Mouse (Mus musculus): Measurements from ENCODE around the gene Twsg1. TPM values are rescaled to one million over a fixed set of nuclear protein-coding genes. Genes with fewer than 3 reads are reported as not detected.

Twsg1 gene
- polyA plus RNA-seq, 1 experiment = 75.3 TPM

DNA sequence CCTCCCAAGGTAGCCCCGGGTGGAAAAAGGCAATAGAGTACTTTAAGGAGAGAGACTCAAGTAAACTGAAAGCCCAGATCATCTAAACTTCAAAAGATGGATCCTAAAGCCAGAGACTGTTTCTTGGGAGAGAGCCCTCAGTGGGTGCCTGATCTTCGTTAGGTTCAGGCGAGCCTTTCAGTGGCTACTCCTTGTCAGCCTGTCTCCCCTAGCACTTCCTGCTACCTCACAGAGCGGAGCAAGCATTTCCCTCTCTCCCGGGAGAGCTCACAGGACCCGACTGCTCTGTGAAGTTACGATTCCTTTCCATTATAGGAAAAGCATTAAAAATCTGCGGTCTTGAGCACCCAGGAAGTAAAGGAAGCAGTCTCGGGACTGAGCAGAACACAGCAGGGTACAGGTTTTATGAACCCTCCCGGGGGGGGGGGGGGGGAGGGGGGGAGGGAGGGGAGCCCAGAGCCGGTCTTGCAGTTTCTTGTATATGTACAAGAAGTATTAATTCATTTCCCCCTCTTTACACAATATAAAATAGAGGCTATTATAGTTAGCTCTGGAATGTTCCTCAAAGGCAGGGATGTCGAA is 44.6 kb downstream of the Twsg1 start:
- H3K36me3 ChIP-seq (ENCODE audit: control insufficient read depth, insufficient read depth, low read length, poor library complexity, severe bottlenecking) = no peaks in the 10 kb centered on the region
- no peaks in the 10 kb centered on the region for H3K4me1 ChIP-seq (ENCODE audit: control insufficient read depth, insufficient read depth, low read length)
- H3K27ac ChIP-seq (ENCODE audit: insufficient read depth, low read length) = no peak overlapping the region
- H3K9ac ChIP-seq (ENCODE audit: low read depth, poor library complexity, severe bottlenecking) = peak overlapping the region; percentile 18; the same call in 1 of the 2 replicates
- H3K27me3 ChIP-seq (ENCODE audit: control insufficient read depth, insufficient read depth, low read length, poor library complexity, severe bottlenecking) = no peaks in the 10 kb centered on the region
- peaks cover 5% of the 10 kb centered on the region; the same call in 1 of the 2 replicates for H3K9me3 ChIP-seq (replicated peaks; ENCODE audit: control insufficient read depth, insufficient read depth, low read length, poor library complexity, severe bottlenecking)
- TF ChIP-seq CTCF (IDR thresholded peaks at IDR 0.05; ENCODE audit: low read depth, low read length) (no peak), POLR2A (IDR thresholded peaks at IDR 0.05; ENCODE audit: insufficient read depth, low read length) (no peak)
- H3K4me3 ChIP-seq (ENCODE audit: low read depth, low read length) = no peak overlapping the region

DNA sequence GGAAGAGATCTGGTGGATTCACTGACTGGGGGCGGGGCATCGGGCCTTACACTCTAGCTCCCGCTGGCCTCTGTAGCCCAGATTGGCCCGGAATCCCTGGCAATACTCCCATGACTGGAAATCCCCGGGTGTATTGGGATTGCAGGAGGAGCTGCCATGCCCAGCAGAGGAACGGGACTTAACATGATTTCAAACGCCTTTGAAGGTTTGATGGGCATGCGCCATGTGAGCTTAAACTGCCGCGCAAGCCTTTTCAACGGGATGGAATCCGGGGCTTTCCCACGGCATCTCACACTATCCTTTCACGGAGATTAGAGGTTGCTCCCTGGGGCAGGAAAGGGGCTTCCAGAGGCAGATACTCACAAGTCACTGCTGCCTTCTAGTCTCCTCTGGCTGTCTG is 45.8 kb downstream of the Twsg1 start:
- H3K27me3 ChIP-seq (ENCODE audit: control insufficient read depth, insufficient read depth, low read length, poor library complexity, severe bottlenecking) = no peaks in the 10 kb centered on the region
- H3K36me3 ChIP-seq (ENCODE audit: control insufficient read depth, insufficient read depth, low read length, poor library complexity, severe bottlenecking) = no peaks in the 10 kb centered on the region
- H3K4me1 ChIP-seq (ENCODE audit: control insufficient read depth, insufficient read depth, low read length) = no peaks in the 10 kb centered on the region
- TF ChIP-seq POLR2A (IDR thresholded peaks at IDR 0.05; ENCODE audit: insufficient read depth, low read length) (no peak), EP300 (IDR thresholded peaks at IDR 0.05; ENCODE audit: insufficient read depth, low read depth, low read length) (no peak), CTCF (IDR thresholded peaks at IDR 0.05; ENCODE audit: low read depth, low read length) (no peak)
- peaks cover 5% of the 10 kb centered on the region; the same call in 1 of the 2 replicates for H3K9me3 ChIP-seq (replicated peaks; ENCODE audit: control insufficient read depth, insufficient read depth, low read length, poor library complexity, severe bottlenecking)
- 0 out of 2 replicates have a peak overlapping the region, but pooled peaks have one; percentile 3 for H3K9ac ChIP-seq (ENCODE audit: low read depth, poor library complexity, severe bottlenecking)
- H3K27ac ChIP-seq (ENCODE audit: insufficient read depth, low read length) = no peak overlapping the region
- peak overlapping the region; percentile 38 for H3K4me3 ChIP-seq (ENCODE audit: low read depth, low read length)

DNA sequence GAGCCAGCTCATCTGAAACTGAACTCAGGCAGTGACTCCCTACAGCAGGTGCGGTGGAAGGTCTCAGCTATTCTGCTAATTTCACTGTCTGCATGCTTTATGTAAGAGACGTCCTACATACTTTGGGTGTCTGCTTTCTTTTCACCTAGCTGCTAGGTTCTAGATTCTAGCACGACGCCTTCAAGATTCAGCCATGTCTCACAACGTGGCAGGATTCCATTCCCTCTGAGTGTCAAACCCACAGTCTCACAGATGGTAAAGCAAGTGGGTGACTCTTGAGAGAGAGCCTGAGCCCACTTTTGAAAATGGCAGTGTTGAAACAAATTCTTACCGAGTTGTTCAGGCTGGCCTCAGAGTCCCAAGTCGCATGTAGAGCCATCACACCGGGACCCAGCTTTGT is 47.2 kb downstream of the Twsg1 start:
- Histone ChIP-seq H3K9me3 (replicated peaks; ENCODE audit: control insufficient read depth, insufficient read depth, low read length, poor library complexity, severe bottlenecking) (peaks cover 5% of the 10 kb centered on the region; the same call in 1 of the 2 replicates), H3K27ac (ENCODE audit: insufficient read depth, low read length) (no peak overlapping the region), H3K27me3 (ENCODE audit: control insufficient read depth, insufficient read depth, low read length, poor library complexity, severe bottlenecking) (no peaks in the 10 kb centered on the region), H3K36me3 (ENCODE audit: control insufficient read depth, insufficient read depth, low read length, poor library complexity, severe bottlenecking) (no peaks in the 10 kb centered on the region), H3K4me3 (ENCODE audit: low read depth, low read length) (no peak overlapping the region), H3K9ac (ENCODE audit: low read depth, poor library complexity, severe bottlenecking) (no peak overlapping the region), H3K4me1 (ENCODE audit: control insufficient read depth, insufficient read depth, low read length) (peaks cover 1% of the 10 kb centered on the region)
- TF ChIP-seq POLR2A (IDR thresholded peaks at IDR 0.05; ENCODE audit: insufficient read depth, low read length) (no peak), CTCF (IDR thresholded peaks at IDR 0.05; ENCODE audit: low read depth, low read length) (no peak), EP300 (IDR thresholded peaks at IDR 0.05; ENCODE audit: insufficient read depth, low read depth, low read length) (no peak)

DNA sequence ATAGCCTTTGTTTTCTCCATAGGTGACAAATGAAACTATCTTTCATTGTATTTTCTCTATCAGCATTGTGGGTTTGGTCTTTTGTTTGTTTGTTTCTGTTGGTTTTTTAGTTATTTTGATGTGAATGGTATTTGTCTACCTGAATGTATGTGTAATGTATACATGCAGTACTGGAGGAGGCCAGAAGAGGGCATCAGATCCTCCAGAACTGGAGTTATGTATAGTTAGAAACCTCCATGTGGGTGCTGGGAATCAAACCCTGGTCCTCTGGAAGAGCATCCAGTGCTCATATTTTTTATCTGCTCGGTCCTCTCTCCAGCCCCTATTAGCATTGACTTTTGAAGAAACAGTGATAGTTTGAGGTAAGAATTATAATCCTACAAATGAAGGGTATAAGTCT is 48.0 kb downstream of the Twsg1 start:
- Histone ChIP-seq H3K4me3 (ENCODE audit: low read depth, low read length) (no peak overlapping the region), H3K27me3 (ENCODE audit: control insufficient read depth, insufficient read depth, low read length, poor library complexity, severe bottlenecking) (no peaks in the 10 kb centered on the region), H3K27ac (ENCODE audit: insufficient read depth, low read length) (no peak overlapping the region), H3K36me3 (ENCODE audit: control insufficient read depth, insufficient read depth, low read length, poor library complexity, severe bottlenecking) (no peaks in the 10 kb centered on the region), H3K9ac (ENCODE audit: low read depth, poor library complexity, severe bottlenecking) (no peak overlapping the region), H3K4me1 (ENCODE audit: control insufficient read depth, insufficient read depth, low read length) (peaks cover 3% of the 10 kb centered on the region), H3K9me3 (replicated peaks; ENCODE audit: control insufficient read depth, insufficient read depth, low read length, poor library complexity, severe bottlenecking) (peaks cover 5% of the 10 kb centered on the region; the same call in 1 of the 2 replicates)
- TF ChIP-seq CTCF (IDR thresholded peaks at IDR 0.05; ENCODE audit: low read depth, low read length) = no peak
- no peak for TF ChIP-seq EP300 (IDR thresholded peaks at IDR 0.05; ENCODE audit: insufficient read depth, low read depth, low read length)
- TF ChIP-seq POLR2A (IDR thresholded peaks at IDR 0.05; ENCODE audit: insufficient read depth, low read length) = no peak

DNA sequence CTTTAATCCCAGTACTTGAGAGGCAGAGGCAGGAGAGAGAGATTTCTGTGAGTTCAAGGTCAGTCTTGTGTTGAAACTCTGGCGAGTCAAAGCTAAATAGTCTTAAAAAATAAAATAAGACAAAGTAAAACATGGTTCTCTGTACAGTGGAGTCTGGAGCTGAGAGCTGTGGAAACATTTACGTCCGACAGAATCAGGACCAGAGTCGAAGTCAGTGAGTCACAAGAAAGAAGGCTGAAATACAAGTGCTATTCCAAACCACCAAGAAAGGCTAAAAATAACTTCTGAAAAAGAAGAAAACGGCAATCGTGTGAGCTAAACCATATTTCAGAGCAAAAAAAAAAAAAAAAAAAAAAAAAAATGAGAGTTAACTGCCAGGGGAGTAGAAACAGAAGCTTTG is 48.7 kb downstream of the Twsg1 start:
- no peaks in the 10 kb centered on the region for H3K27me3 ChIP-seq (ENCODE audit: control insufficient read depth, insufficient read depth, low read length, poor library complexity, severe bottlenecking)
- H3K4me3 ChIP-seq (ENCODE audit: low read depth, low read length) = no peak overlapping the region
- H3K36me3 ChIP-seq (ENCODE audit: control insufficient read depth, insufficient read depth, low read length, poor library complexity, severe bottlenecking) = no peaks in the 10 kb centered on the region
- H3K9me3 ChIP-seq (replicated peaks; ENCODE audit: control insufficient read depth, insufficient read depth, low read length, poor library complexity, severe bottlenecking) = peaks cover 5% of the 10 kb centered on the region; the same call in 1 of the 2 replicates
- TF ChIP-seq EP300 (IDR thresholded peaks at IDR 0.05; ENCODE audit: insufficient read depth, low read depth, low read length) (no peak), CTCF (IDR thresholded peaks at IDR 0.05; ENCODE audit: low read depth, low read length) (no peak), POLR2A (IDR thresholded peaks at IDR 0.05; ENCODE audit: insufficient read depth, low read length) (no peak)
- H3K27ac ChIP-seq (ENCODE audit: insufficient read depth, low read length) = no peak overlapping the region
- no peak overlapping the region for H3K9ac ChIP-seq (ENCODE audit: low read depth, poor library complexity, severe bottlenecking)
- H3K4me1 ChIP-seq (ENCODE audit: control insufficient read depth, insufficient read depth, low read length) = peaks cover 3% of the 10 kb centered on the region

DNA sequence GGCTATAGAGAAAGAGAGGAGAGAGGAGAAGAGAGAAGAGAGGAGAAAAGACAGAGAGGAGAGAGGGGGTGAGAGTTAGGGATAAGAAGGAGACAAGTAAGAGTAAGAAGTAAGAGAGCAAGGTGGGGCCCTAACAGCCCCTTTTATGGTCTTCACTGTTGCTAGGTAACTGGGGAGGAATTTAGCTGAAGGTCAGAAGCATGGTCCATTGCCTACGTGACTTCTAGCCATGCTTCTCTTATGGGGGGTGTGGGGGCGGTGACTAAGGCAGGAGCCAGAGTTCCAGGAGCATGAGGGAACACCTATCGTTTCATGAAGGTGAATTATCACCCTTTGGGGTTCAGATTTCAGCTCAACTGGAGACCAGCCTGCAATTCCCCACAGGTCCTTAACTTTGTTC is 55.0 kb downstream of the Twsg1 start:
- H3K27me3 ChIP-seq (ENCODE audit: control insufficient read depth, insufficient read depth, low read length, poor library complexity, severe bottlenecking) = no peaks in the 10 kb centered on the region
- H3K27ac ChIP-seq (ENCODE audit: insufficient read depth, low read length) = no peak overlapping the region
- no peaks in the 10 kb centered on the region for H3K36me3 ChIP-seq (ENCODE audit: control insufficient read depth, insufficient read depth, low read length, poor library complexity, severe bottlenecking)
- no peak overlapping the region for H3K9ac ChIP-seq (ENCODE audit: low read depth, poor library complexity, severe bottlenecking)
- H3K9me3 ChIP-seq (replicated peaks; ENCODE audit: control insufficient read depth, insufficient read depth, low read length, poor library complexity, severe bottlenecking) = 0 out of 2 replicates have a peak, but pooled peaks cover 3% of the 10 kb centered on the region
- TF ChIP-seq EP300 (IDR thresholded peaks at IDR 0.05; ENCODE audit: insufficient read depth, low read depth, low read length) (no peak), POLR2A (IDR thresholded peaks at IDR 0.05; ENCODE audit: insufficient read depth, low read length) (no peak), CTCF (IDR thresholded peaks at IDR 0.05; ENCODE audit: low read depth, low read length) (no peak)
- peaks cover 3% of the 10 kb centered on the region for H3K4me1 ChIP-seq (ENCODE audit: control insufficient read depth, insufficient read depth, low read length)
- H3K4me3 ChIP-seq (ENCODE audit: low read depth, low read length) = no peak overlapping the region
